Mouse (Mus musculus) kidney, postnatal 0 days (tissue): Measurements from ENCODE around the gene Abcb5. TPM values are rescaled to one million over a fixed set of nuclear protein-coding genes. Genes with fewer than 3 reads are reported as not detected.

Experiments
- ATAC-seq: fragments of 200-750 bp; cut with Nextera tagmentation; replicated peaks from 2 replicates; pipeline ENCODE4 v1.8.0; 2017; ENCODE audit warnings: low read depth, moderate number of reproducible peaks, moderate TSS enrichment, moderate library complexity; ENCODE audit not compliant: low FRiP score
- DNase-seq: peaks from one replicate; pipeline ENCODE4 v3.0.0-alpha.2; 2016; ENCODE audit warnings: low spot score
- H3K27ac ChIP-seq: fragments of 300-500 bp; sonication (generic); 2 replicates; pipeline ENCODE4 v1.5.1; 2014; ENCODE audit warnings: mild to moderate bottlenecking
- H3K27me3 ChIP-seq: fragments of 300-500 bp; sonication (generic); 2 replicates; pipeline ENCODE4 v1.6.1; 2014; ENCODE audit warnings: low read length, mixed read lengths; ENCODE audit not compliant: insufficient read depth
- H3K36me3 ChIP-seq: fragments of 300-500 bp; sonication (generic); 2 replicates; pipeline ENCODE4 v1.6.1; 2014; ENCODE audit warnings: low read length, mixed read lengths; ENCODE audit not compliant: insufficient read depth
- H3K4me1 ChIP-seq: fragments of 300-500 bp; sonication (generic); replicated peaks from 2 replicates; pipeline ENCODE4 v1.6.1; 2014; ENCODE audit warnings: antibody characterized with exemption, low read length, mixed read lengths; ENCODE audit not compliant: insufficient read depth
- H3K4me2 ChIP-seq: fragments of 300-500 bp; sonication (generic); 2 replicates; pipeline ENCODE4 v1.6.1; 2014; ENCODE audit warnings: mild to moderate bottlenecking, low read length, moderate library complexity, mixed read lengths
- H3K4me3 ChIP-seq: fragments of 300-500 bp; sonication (generic); replicated peaks from 2 replicates; pipeline ENCODE4 v1.5.1; 2014; ENCODE audit warnings: low read depth, low read length
- H3K9ac ChIP-seq: fragments of 300-500 bp; sonication (generic); 2 replicates; pipeline ENCODE4 v1.6.1; 2014; ENCODE audit warnings: low read depth, low read length
- H3K9me3 ChIP-seq: fragments of 300-500 bp; sonication (generic); replicated peaks from 2 replicates; pipeline ENCODE4 v1.6.1; 2016; ENCODE audit warnings: low read length, inconsistent platforms, mixed read lengths
- CTCF ChIP-seq: IDR thresholded peaks from 2 replicates; pipeline ENCODE4 v1.5.1; 2016; ENCODE audit warnings: antibody characterized with exemption, low read depth, mild to moderate bottlenecking, moderate library complexity
- WGBS: fragments of 180-500 bp; shearing (Covaris S2); extraction: QIAGEN DNeasy Blood & Tissue Kit; methylation state at CpG from one replicate; pipeline ENCODE4 v1.1.7; 2014; 5-methylcytosine and 5-hydroxymethylcytosine counted together
- polyA plus RNA-seq: library from polyadenylated mRNA; unstranded; fragments of >200 nt; fragmentation: Nextera tagmentation; extraction: Ambion mirVana; gene quantifications from 2 replicates; pipeline ENCODE4 v1.2.1, GENCODE M21; 2015

Gene Abcb5
- polyA plus RNA-seq, 1 experiment from 2014 or later: not detected

DNA sequence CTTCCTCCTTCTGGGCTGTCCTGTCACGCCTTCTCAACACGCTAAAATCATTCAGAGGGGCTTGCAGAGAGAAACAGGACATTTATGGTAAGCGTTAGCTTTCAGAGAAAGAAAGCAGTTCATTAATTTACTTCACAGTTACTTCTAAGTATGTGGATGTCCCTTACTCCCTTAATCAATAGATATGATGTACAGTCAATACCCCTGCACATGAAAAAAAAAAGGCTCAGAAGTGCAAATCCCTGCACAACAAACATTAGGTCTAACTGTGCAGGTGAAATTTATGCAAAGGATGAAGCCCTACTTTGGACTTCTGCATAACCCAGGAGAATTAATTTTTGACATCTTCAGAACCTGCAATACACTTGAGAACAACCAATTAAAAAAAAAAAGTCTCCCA is 120.9 kb downstream of the Abcb5 start:
- Histone ChIP-seq H3K4me1 (0 out of 2 replicates have a peak, but pooled peaks cover 2% of the 10 kb centered on the region), H3K27me3 (peaks cover 85% of the 10 kb centered on the region), H3K9ac (no peak overlapping the region), H3K27ac (no peak overlapping the region), H3K36me3 (no peaks in the 10 kb centered on the region), H3K4me3 (no peak overlapping the region), H3K4me2 (no peak overlapping the region), H3K9me3 (no peaks in the 10 kb centered on the region)
- ATAC-seq (no peak), DNase-seq (no peak)
- no peak for TF ChIP-seq CTCF
- WGBS: 16% methylated on average over 3 of the region's 3 CpGs

DNA sequence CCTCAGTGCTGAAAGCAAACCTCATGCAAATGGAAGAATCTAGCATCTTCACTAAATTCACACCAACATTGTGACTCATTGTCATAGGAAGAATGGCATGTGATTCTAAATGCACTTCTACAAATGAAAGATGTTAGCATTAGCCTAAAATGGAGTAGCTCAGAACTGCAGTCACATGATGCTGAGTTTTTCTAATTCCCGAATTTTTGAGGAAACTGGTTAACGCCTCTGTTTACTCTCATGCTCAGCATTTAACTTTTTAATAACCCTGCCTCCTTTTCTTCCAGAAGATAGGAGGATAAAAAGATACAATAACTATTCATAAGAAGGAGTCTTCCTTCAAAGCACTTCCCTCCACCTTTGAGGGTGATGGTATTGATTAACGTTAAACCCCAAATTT is 121.4 kb downstream of the Abcb5 start:
- Histone ChIP-seq H3K4me1 (0 out of 2 replicates have a peak, but pooled peaks cover 2% of the 10 kb centered on the region), H3K9me3 (no peaks in the 10 kb centered on the region), H3K4me3 (no peak overlapping the region), H3K4me2 (no peak overlapping the region), H3K27me3 (peaks cover 85% of the 10 kb centered on the region), H3K36me3 (no peaks in the 10 kb centered on the region), H3K9ac (no peak overlapping the region), H3K27ac (no peak overlapping the region)
- ATAC-seq (no peak), DNase-seq (no peak)
- TF ChIP-seq CTCF: no peak
- 11% methylated on average over 3 of the region's 3 CpGs for WGBS

DNA sequence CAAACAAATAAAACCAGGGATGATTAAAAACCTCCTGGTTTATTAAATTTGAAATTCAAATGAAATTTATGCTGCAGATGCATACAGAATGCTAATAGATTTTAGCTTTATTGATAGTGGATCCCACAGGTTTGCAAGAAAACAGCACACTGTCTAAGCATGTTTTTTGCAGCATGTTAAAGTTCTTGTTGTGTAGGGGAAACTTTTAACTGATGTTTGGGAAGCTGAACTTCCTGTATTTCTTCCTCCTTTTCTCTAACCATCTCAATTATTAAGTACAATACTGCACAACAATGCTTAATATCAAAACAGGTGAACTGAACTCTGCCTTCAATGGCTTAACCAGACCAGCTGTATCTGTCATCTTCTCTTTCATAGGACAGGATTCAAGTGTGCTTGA is 122.1 kb downstream of the Abcb5 start:
- H3K27me3 ChIP-seq: peaks cover 87% of the 10 kb centered on the region
- no peak for TF ChIP-seq CTCF
- H3K9ac ChIP-seq: no peak overlapping the region
- H3K4me3 ChIP-seq: no peak overlapping the region
- ATAC-seq (no peak), DNase-seq (no peak)
- 0 out of 2 replicates have a peak, but pooled peaks cover 2% of the 10 kb centered on the region for H3K4me1 ChIP-seq
- no peak overlapping the region for H3K27ac ChIP-seq
- H3K9me3 ChIP-seq: no peaks in the 10 kb centered on the region
- no peak overlapping the region for H3K4me2 ChIP-seq
- no peaks in the 10 kb centered on the region for H3K36me3 ChIP-seq

DNA sequence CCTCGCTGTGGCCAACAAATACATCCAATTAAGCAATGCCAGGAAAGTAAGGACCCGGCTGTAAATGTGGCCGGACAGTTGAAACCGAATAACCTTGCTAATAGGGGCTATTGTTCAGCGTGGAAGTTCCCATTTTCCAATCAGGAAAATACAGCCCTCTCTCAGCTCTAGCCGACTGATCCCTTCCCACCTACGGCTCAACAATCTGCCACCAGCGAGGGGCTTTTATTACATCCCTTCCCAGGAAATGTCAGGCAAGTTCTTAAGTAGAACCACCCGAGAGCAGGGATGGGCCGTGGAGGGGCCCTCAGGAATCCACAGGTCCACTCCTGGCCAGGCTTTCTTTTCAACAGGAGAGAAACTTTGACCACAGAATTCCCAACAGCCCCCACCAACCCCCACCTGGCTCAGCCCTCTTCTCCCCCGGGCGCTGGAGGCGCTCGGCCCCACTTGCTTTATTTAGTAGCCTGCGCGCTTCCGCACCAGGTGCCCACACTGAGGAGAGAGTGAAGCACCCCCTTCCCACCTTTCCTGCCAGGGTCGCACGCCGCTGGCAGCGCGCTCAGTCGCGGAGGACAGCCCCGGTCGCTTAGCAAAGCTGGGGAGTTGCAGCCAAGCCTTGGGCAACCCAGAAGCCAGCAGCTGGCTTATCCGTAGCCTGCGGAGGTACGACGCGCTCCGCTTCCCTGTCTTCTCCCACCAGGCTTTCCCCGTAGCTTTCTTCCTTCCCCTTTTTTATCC is 123.4 kb downstream of the Abcb5 start:
- ATAC-seq (no peak), DNase-seq (no peak)
- Histone ChIP-seq H3K36me3 (no peaks in the 10 kb centered on the region), H3K27me3 (peaks cover 87% of the 10 kb centered on the region), H3K9ac (no peak overlapping the region), H3K27ac (no peak overlapping the region), H3K4me3 (no peak overlapping the region), H3K4me2 (no peak overlapping the region), H3K9me3 (no peaks in the 10 kb centered on the region), H3K4me1 (no peaks in the 10 kb centered on the region)
- under 1% methylated on average over 33 of the region's 33 CpGs for WGBS
- no peak for TF ChIP-seq CTCF

GRCm38 (mm10) chr12:118841971-118842550 is 124.2 kb downstream of the Abcb5 start:
- Histone ChIP-seq H3K9me3 (no peaks in the 10 kb centered on the region), H3K36me3 (no peaks in the 10 kb centered on the region), H3K4me1 (no peaks in the 10 kb centered on the region), H3K4me2 (no peak overlapping the region), H3K4me3 (no peak overlapping the region), H3K9ac (no peak overlapping the region), H3K27ac (no peak overlapping the region), H3K27me3 (peaks cover 88% of the 10 kb centered on the region)
- WGBS: 13% methylated on average over 6 of the region's 6 CpGs
- no peak for DNase-seq
- no peak for TF ChIP-seq CTCF
- no peak for ATAC-seq

GRCm38 (mm10) chr12:118841381-118841922 is 124.8 kb downstream of the Abcb5 start:
- no peak overlapping the region for H3K4me3 ChIP-seq
- no peak overlapping the region for H3K27ac ChIP-seq
- 12% methylated on average over 5 of the region's 5 CpGs for WGBS
- ATAC-seq: no peak
- no peak overlapping the region for H3K4me2 ChIP-seq
- DNase-seq: no peak
- no peak for TF ChIP-seq CTCF
- H3K9ac ChIP-seq: no peak overlapping the region
- peaks cover 94% of the 10 kb centered on the region for H3K27me3 ChIP-seq
- H3K36me3 ChIP-seq: no peaks in the 10 kb centered on the region
- peaks cover 2% of the 10 kb centered on the region; the same call in 1 of the 2 replicates for H3K4me1 ChIP-seq
- no peaks in the 10 kb centered on the region for H3K9me3 ChIP-seq
